Mouse (Mus musculus) CH12.LX (cell line): ENCODE data around the gene Gm17087. TPM values are rescaled to one million over a fixed set of nuclear protein-coding genes. Genes with fewer than 3 reads are reported as not detected.

Experiments
- DNase-seq: peaks from one replicate; pipeline ENCODE4 v3.0.0-alpha.2; 2013; ENCODE audit errors: extremely low read depth
- H3K27ac ChIP-seq: 2 replicates; pipeline ENCODE4 v1.5.1; 2012; ENCODE audit warnings: low read depth, mild to moderate bottlenecking, control low read depth, moderate library complexity; ENCODE audit not compliant: insufficient read depth
- H3K27me3 ChIP-seq: replicated peaks from 2 replicates; pipeline ENCODE3; 2012; ENCODE audit warnings: inconsistent platforms
- H3K36me3 ChIP-seq, 2 experiments: replicated peaks in 1 of 2; 2 replicates each; pipeline versions ENCODE3 to v1.6.1; 2012; ENCODE audit warnings: inconsistent platforms in 1 of 2, low read length in 1 of 2, mild to moderate bottlenecking in 1 of 2, mixed read lengths in 1 of 2, moderate library complexity in 1 of 2; ENCODE audit not compliant: control insufficient read depth in 1 of 2, insufficient read depth in 1 of 2
- H3K4me1 ChIP-seq, 2 experiments: 2 replicates each; pipeline ENCODE4 v1.6.1; 2012; ENCODE audit warnings: inconsistent platforms in 1 of 2, moderate library complexity in 1 of 2; ENCODE audit not compliant: insufficient read depth in 2 of 2, control insufficient read depth in 1 of 2
- H3K4me2 ChIP-seq: 2 replicates; pipeline ENCODE4 v1.6.1; 2012; ENCODE audit warnings: low read depth, mild to moderate bottlenecking, control low read depth; ENCODE audit not compliant: poor library complexity, insufficient read depth, severe bottlenecking
- H3K4me3 ChIP-seq, 3 experiments: fragments of 150-350 bp in 1 of 3; sonication (generic) in 1 of 3; replicated peaks in 1 of 3; 2 replicates each; pipeline versions ENCODE3 to v1.5.1; 2011 to 2012; ENCODE audit warnings: low read depth in 2 of 3, low read length in 2 of 3, mild to moderate bottlenecking in 2 of 3, moderate library complexity in 2 of 3, control low read depth in 1 of 3, improper control_type of control experiment in 1 of 3, inconsistent platforms in 1 of 3, mixed read lengths in 1 of 3; ENCODE audit not compliant: poor library complexity in 1 of 3
- H3K79me2 ChIP-seq: replicated peaks from 2 replicates; pipeline ENCODE4 v1.6.1; 2012; ENCODE audit warnings: mild to moderate bottlenecking, moderate library complexity; ENCODE audit not compliant: control insufficient read depth, poor library complexity, insufficient read depth, severe bottlenecking; ENCODE audit errors: extremely low read depth
- H3K9ac ChIP-seq: 2 replicates; pipeline ENCODE4 v1.6.1; 2012; ENCODE audit warnings: low read depth, mild to moderate bottlenecking, control low read depth, moderate library complexity; ENCODE audit not compliant: insufficient read depth
- H3K9me3 ChIP-seq: replicated peaks from 2 replicates; pipeline ENCODE3; 2012; ENCODE audit warnings: low read length, inconsistent platforms, mixed read lengths
- BHLHE40 ChIP-seq: IDR thresholded peaks from 2 replicates; pipeline ENCODE4 v1.6.1; 2011; ENCODE audit warnings: mild to moderate bottlenecking, low read depth, low read length, improper control_type of control experiment
- EP300 ChIP-seq: IDR thresholded peaks from 2 replicates; pipeline ENCODE4 v1.6.1; 2011; ENCODE audit warnings: low read length, improper control_type of control experiment
- IRF4 ChIP-seq: IDR thresholded peaks from 2 replicates; pipeline ENCODE4 v1.6.1; 2014; ENCODE audit warnings: low read depth, mild to moderate bottlenecking, inconsistent platforms, low read length, improper control_type of control experiment
- JUN ChIP-seq: IDR thresholded peaks from 2 replicates; pipeline ENCODE4 v1.6.1; 2011; ENCODE audit warnings: low read depth, mild to moderate bottlenecking, low read length, improper control_type of control experiment, moderate library complexity; ENCODE audit not compliant: insufficient read depth
- JUND ChIP-seq: conservative IDR thresholded peaks from 2 replicates; pipeline ENCODE4 v1.6.1; 2011; ENCODE audit warnings: low read depth, low read length, improper control_type of control experiment
- MAFK ChIP-seq: IDR thresholded peaks from 2 replicates; pipeline ENCODE4 v1.6.1; 2011; ENCODE audit warnings: low read length, improper control_type of control experiment; ENCODE audit not compliant: insufficient replicate concordance
- MAX ChIP-seq: IDR thresholded peaks from 2 replicates; pipeline ENCODE4 v1.6.1; 2011; ENCODE audit warnings: low read length, improper control_type of control experiment
- MAZ ChIP-seq: IDR thresholded peaks from 2 replicates; pipeline ENCODE4 v1.6.1; 2012; ENCODE audit warnings: low read depth, mild to moderate bottlenecking, inconsistent platforms, low read length, improper control_type of control experiment, moderate library complexity
- MYC ChIP-seq: IDR thresholded peaks from 2 replicates; pipeline ENCODE4 v1.6.1; 2011; ENCODE audit warnings: low read depth, mild to moderate bottlenecking, improper control_type of control experiment, low read length
- NELFE ChIP-seq: IDR thresholded peaks from 2 replicates; pipeline ENCODE4 v1.6.1; 2011; ENCODE audit warnings: low read depth, low read length, improper control_type of control experiment
- POLR2AphosphoS2 ChIP-seq: IDR thresholded peaks from 2 replicates; pipeline ENCODE4 v1.6.1; 2011; ENCODE audit warnings: low read depth, low read length, improper control_type of control experiment
- SMC3 ChIP-seq: IDR thresholded peaks from 2 replicates; pipeline ENCODE4 v1.6.1; 2011; ENCODE audit warnings: low read depth, low read length, improper control_type of control experiment
- USF1 ChIP-seq: IDR thresholded peaks from 2 replicates; pipeline ENCODE4 v1.6.1; 2014; ENCODE audit warnings: low read depth, mild to moderate bottlenecking, inconsistent platforms, low read length, improper control_type of control experiment
- USF2 ChIP-seq: conservative IDR thresholded peaks from 2 replicates; pipeline ENCODE4 v1.6.1; 2011; ENCODE audit warnings: low read depth, low read length, improper control_type of control experiment
- ZKSCAN1 ChIP-seq: IDR thresholded peaks from 2 replicates; pipeline ENCODE4 v1.6.1; 2012; ENCODE audit warnings: low read depth, inconsistent platforms, low read length, improper control_type of control experiment, borderline replicate concordance
- dilution Hi-C: fragments of 300-500 bp; cut with MboI; formaldehyde crosslinking; loops from 2 replicates; pipeline ENCODE4 v1.14.3; 2020; ENCODE audit warnings: low sequenced_read_pairs; ENCODE audit not compliant: extremely low pct_unique_long_range_greater_than_20kb, extremely low pct_ligation_motif_present
- in situ Hi-C: fragments of 300-500 bp; cut with MboI; formaldehyde crosslinking; loops from 3 replicates; pipeline ENCODE4 v1.14.3; 2019; ENCODE audit warnings: low sequenced_read_pairs, low pct_ligation_motif_present, low pct_unique_long_range_greater_than_20kb, mixed read lengths
- polyA plus RNA-seq: library from polyadenylated mRNA; unstranded; fragments of >175 nt; gene quantifications from 2 replicates; pipeline ENCODE4 v1.2.1, GENCODE M21; 2012; ENCODE audit warnings: low read depth; ENCODE audit not compliant: insufficient read length
- total RNA-seq, 2 experiments: library from RNA; depleted of rRNA; stranded (reverse); fragments of 300-350 nt in 1 of 2; fragments of >200 nt in 1 of 2; gene quantifications; 2 replicates each; pipeline ENCODE4 v1.2.3; 2012 to 2014

Gm17087 gene
- total and polyA plus RNA-seq, 3 experiments = 1.2 TPM; not detected in 2

GRCm38 (mm10) chr17:8562101-8562885 lies 4.5 kb downstream of the Gm17087 start:
- no peaks in the 10 kb centered on the region for H3K9me3 ChIP-seq
- H3K27me3 ChIP-seq = peaks cover 2% of the 10 kb centered on the region
- H3K4me1 ChIP-seq = peaks cover 0 to 7% of the 10 kb centered on the region in 2 experiments; a peak in 1 of 4 replicates
- dilution Hi-C loops (no loop called here), in situ Hi-C loops (no loop called here)
- DNase-seq = peak; percentile 34
- H3K9ac ChIP-seq = no peak overlapping the region
- H3K27ac ChIP-seq = no peak overlapping the region
- H3K79me2 ChIP-seq = no peaks in the 10 kb centered on the region
- TF ChIP-seq JUN = peak; percentile 33; the same call in 1 of the 2 replicates
- no peak for TF ChIP-seq MAFK
- 0 out of 2 replicates have a peak, but pooled peaks have one; percentile 47 for TF ChIP-seq MAZ
- TF ChIP-seq NELFE = no peak
- peak; percentile 56 for TF ChIP-seq MAX
- TF ChIP-seq SMC3 = no peak
- TF ChIP-seq JUND = peak; percentile 77
- TF ChIP-seq USF2 = peak; percentile 89
- peak; percentile 48; the same call in 1 of the 2 replicates for TF ChIP-seq EP300
- TF ChIP-seq BHLHE40 = peak; percentile 91
- TF ChIP-seq MYC = no peak
- TF ChIP-seq IRF4 = peak; percentile 84
- peak; percentile 89 for TF ChIP-seq USF1
- H3K4me3 ChIP-seq = no peak overlapping the region
- peak overlapping the region; percentile 74 for H3K4me2 ChIP-seq
- no peaks in the 10 kb centered on the region for H3K36me3 ChIP-seq

- in situ Hi-C loops (no loop called here), dilution Hi-C loops (no loop called here)
- no peaks in the 10 kb centered on the region for H3K79me2 ChIP-seq
- H3K9me3 ChIP-seq = no peaks in the 10 kb centered on the region
- no peaks in the 10 kb centered on the region for H3K27me3 ChIP-seq
- H3K36me3 ChIP-seq = no peaks in the 10 kb centered on the region
- no peak overlapping the region for H3K4me3 ChIP-seq
- H3K27ac ChIP-seq = no peak overlapping the region
- no peak for TF ChIP-seq ZKSCAN1
- no peak for TF ChIP-seq POLR2AphosphoS2
- no peak overlapping the region for H3K4me2 ChIP-seq
- H3K4me1 ChIP-seq = peaks cover 0 to 7% of the 10 kb centered on the region in 2 experiments; a peak in 1 of 4 replicates
- DNase-seq = no peak
- H3K9ac ChIP-seq = no peak overlapping the region
Measured at GRCm38 (mm10) chr17:8557926-8558325, 8.8 kb downstream of the Gm17087 start.
